In the genomic region with DNA sequence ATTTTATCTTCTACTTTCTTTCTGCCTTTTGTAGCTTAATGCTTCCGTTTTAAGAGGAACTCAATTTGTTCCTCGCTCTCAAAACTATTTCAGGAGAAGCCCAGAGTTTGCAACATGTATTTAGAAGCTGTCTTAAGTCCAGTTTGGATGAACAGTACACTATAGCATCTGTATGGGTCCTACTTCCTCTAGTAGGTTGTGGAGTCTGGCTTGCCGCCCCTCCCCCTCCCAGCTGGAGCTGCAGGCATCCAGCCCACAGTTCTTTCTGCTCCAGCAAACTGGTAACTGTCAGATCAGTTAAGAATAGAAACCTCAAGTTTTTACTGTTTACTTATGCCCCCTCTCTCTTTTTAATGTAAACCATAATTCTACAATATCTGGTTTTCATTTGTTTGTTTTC, we compare ENCODE assay signal across 9 mouse cellular contexts. TPM values are rescaled to one million over a fixed set of nuclear protein-coding genes. Genes with fewer than 3 reads are reported as not detected.
DNase-seq lines count a peak whose midpoint lies in the region; TF ChIP-seq lines count a peak whose summit lies in the region.
"Had no signal": no experiment of that assay in that cellular context is flagged by ENCODE, and none has a peak within 500 bp of the region (broad histone marks: within the 10 kb centered on the region; RNA-seq: fewer than 3 reads in every experiment).

No protein-coding gene starts in this region.

- peak; percentile 11 to 18 for DNase-seq in heart, adult 18-20 months
- no peak for DNase-seq in heart, adult 11 months
- peak; percentile 32 for DNase-seq in 416B (ENCODE audit: low read depth)
- DNase-seq in brain, embryonic 14.5 days (ENCODE audit: low read depth): peak; percentile 75
- DNase-seq in kidney, adult 9 months: peak; percentile 37
- peak; percentile 47 for DNase-seq in naive thymus-derived CD4-positive, alpha-beta T cell, adult 2 months (ENCODE audit: low read depth)
- DNase-seq in thymus, postnatal 4 days: peak; percentile 93
- DNase-seq in urinary bladder, postnatal 10 days (ENCODE audit: low spot score): no peak

- no peak for TF ChIP-seq POLR2A in brain, embryonic 14.5 days (IDR thresholded peaks at IDR 0.05; ENCODE audit: borderline replicate concordance, extremely low read depth, insufficient read depth, insufficient read length, poor library complexity, severe bottlenecking)

- TF ChIP-seq CTCF in brain, embryonic 14.5 days (IDR thresholded peaks at IDR 0.05; ENCODE audit: borderline replicate concordance, extremely low read depth, insufficient read depth, insufficient read length): no peak

RNA-seq across cellular contexts. Expression of a gene that starts 2.8 kb away (rescaled TPM):
- under 1 TPM in 1 of 2 experiments, not detected in 1; 0.08 TPM for total RNA-seq in heart, adult 18-20 months (2021)
- polyA plus RNA-seq in brain, embryonic 14.5 days (2012; rRNA removed): 7.7 and 10.7 TPM in 2 replicates
- polyA plus RNA-seq: liver, embryonic 16.5 days had no signal

Comparison
In these comparisons a context has a peak if more than half of its experiments do, and no peak if none do; other contexts are left out.
1. DNase-seq: peak in heart, adult 18-20 months (2 of 2), 416B (single experiment), brain, embryonic 14.5 days (single experiment), kidney, adult 9 months (single experiment), naive thymus-derived CD4-positive, alpha-beta T cell, adult 2 months (single experiment) and thymus, postnatal 4 days (single experiment); none in heart, adult 11 months (single experiment) and urinary bladder, postnatal 10 days (single experiment).